Mouse (Mus musculus) gastrocnemius, postnatal 10 days (tissue): ENCODE data around the gene Tomm20. TPM values are rescaled to one million over a fixed set of nuclear protein-coding genes. Genes with fewer than 3 reads are reported as not detected.

Experiments used
- DNase-seq: peaks from one replicate; pipeline ENCODE4 v3.0.0; 2021; ENCODE audit warnings: mixed read lengths
- total RNA-seq, 2 experiments: library from RNA; stranded (reverse); gene quantifications; 2 replicates each; pipeline ENCODE4 v1.2.3; 2021

The Tomm20 gene
- total RNA-seq, 2 experiments from 2014 or later, result 114 to 122 TPM

GRCm38 (mm10) chr8:126962871-126963270 is 17.2 kb upstream of the Tomm20 start:
- DNase-seq, result no peak

- no peak for DNase-seq
Observed at GRCm38 (mm10) chr8:126961516-126961915, 15.9 kb upstream of the Tomm20 start.

GRCm38 (mm10) chr8:126951900-126952636 is 6.4 kb upstream of the Tomm20 start:
- no peak for DNase-seq

- DNase-seq, result no peak
Observed at GRCm38 (mm10) chr8:126949527-126949926, 3.9 kb upstream of the Tomm20 start.

GRCm38 (mm10) chr8:126946444-126946843 is 800 bp upstream of the Tomm20 start:
- no peak for DNase-seq

- DNase-seq, result peak; percentile 40
Observed at GRCm38 (mm10) chr8:126944781-126945691, 608 bp downstream of the Tomm20 start.

- DNase-seq, result no peak
Observed at GRCm38 (mm10) chr8:126943565-126943964, 2.1 kb downstream of the Tomm20 start.

GRCm38 (mm10) chr8:126937337-126937736 is 8.3 kb downstream of the Tomm20 start:
- no peak for DNase-seq

GRCm38 (mm10) chr8:126935932-126936331 is 9.7 kb downstream of the Tomm20 start:
- DNase-seq, result no peak

GRCm38 (mm10) chr8:126935387-126935786 is 10.3 kb downstream of the Tomm20 start:
- no peak for DNase-seq

- no peak for DNase-seq
Observed at GRCm38 (mm10) chr8:126932656-126933055, 13.0 kb downstream of the Tomm20 start.

GRCm38 (mm10) chr8:126932249-126932648 is 13.4 kb downstream of the Tomm20 start:
- no peak for DNase-seq

GRCm38 (mm10) chr8:126931720-126932119 is 13.9 kb downstream of the Tomm20 start:
- DNase-seq, result no peak

GRCm38 (mm10) chr8:126929607-126930161 is 16.0 kb downstream of the Tomm20 start:
- DNase-seq, result peak; percentile 61

GRCm38 (mm10) chr8:126928755-126929505 is 16.7 kb downstream of the Tomm20 start:
- no peak for DNase-seq

GRCm38 (mm10) chr8:126928028-126928427 is 17.6 kb downstream of the Tomm20 start:
- DNase-seq, result no peak

GRCm38 (mm10) chr8:126927058-126927457 is 18.6 kb downstream of the Tomm20 start:
- DNase-seq, result no peak

- DNase-seq, result no peak
Observed at GRCm38 (mm10) chr8:126922981-126923380, 22.7 kb downstream of the Tomm20 start.

GRCm38 (mm10) chr8:126921432-126921831 is 24.2 kb downstream of the Tomm20 start:
- no peak for DNase-seq

GRCm38 (mm10) chr8:126920845-126921244 is 24.8 kb downstream of the Tomm20 start:
- peak; percentile 66 for DNase-seq

GRCm38 (mm10) chr8:126920386-126920785 is 25.3 kb downstream of the Tomm20 start:
- no peak for DNase-seq

GRCm38 (mm10) chr8:126919703-126920102 is 25.9 kb downstream of the Tomm20 start:
- no peak for DNase-seq
